Mouse (Mus musculus): ENCODE measurements around the gene Senp1.

The Senp1 gene

GRCm38 (mm10) chr15:98093121-98094011 is at the start of gene Senp1:
Gene Senp1, minus strand, starts transcription at chr15:98093744.
- DNase-seq (ENCODE audit: extremely low spot score, low spot score) = peak; percentile 94

GRCm38 (mm10) chr15:98142515-98142914 is 49.0 kb upstream of the Senp1 start:
- no peak for DNase-seq (ENCODE audit: extremely low spot score, low spot score)

- DNase-seq (ENCODE audit: extremely low spot score, low spot score) = no peak
Measured at GRCm38 (mm10) chr15:98140809-98141208, 47.3 kb upstream of the Senp1 start.

GRCm38 (mm10) chr15:98139763-98140162 is 46.2 kb upstream of the Senp1 start:
- DNase-seq (ENCODE audit: extremely low spot score, low spot score) = no peak

- DNase-seq (ENCODE audit: extremely low spot score, low spot score) = no peak
Measured at GRCm38 (mm10) chr15:98136871-98137270, 43.3 kb upstream of the Senp1 start.

- DNase-seq (ENCODE audit: extremely low spot score, low spot score) = no peak
Measured at GRCm38 (mm10) chr15:98135671-98136070, 42.1 kb upstream of the Senp1 start.

- no peak for DNase-seq (ENCODE audit: extremely low spot score, low spot score)
Measured at GRCm38 (mm10) chr15:98134666-98135065, 41.1 kb upstream of the Senp1 start.

- DNase-seq (ENCODE audit: extremely low spot score, low spot score) = no peak
Measured at GRCm38 (mm10) chr15:98134034-98134433, 40.5 kb upstream of the Senp1 start.

GRCm38 (mm10) chr15:98133471-98133870 is 39.9 kb upstream of the Senp1 start:
- DNase-seq (ENCODE audit: extremely low spot score, low spot score) = no peak

- DNase-seq (ENCODE audit: extremely low spot score, low spot score) = no peak
Measured at GRCm38 (mm10) chr15:98131942-98132655, 38.6 kb upstream of the Senp1 start.

GRCm38 (mm10) chr15:98131451-98131850 is 37.9 kb upstream of the Senp1 start:
- no peak for DNase-seq (ENCODE audit: extremely low spot score, low spot score)

- DNase-seq (ENCODE audit: extremely low spot score, low spot score) = no peak
Measured at GRCm38 (mm10) chr15:98131001-98131400, 37.5 kb upstream of the Senp1 start.

- no peak for DNase-seq (ENCODE audit: extremely low spot score, low spot score)
Measured at GRCm38 (mm10) chr15:98120831-98121230, 27.3 kb upstream of the Senp1 start.

GRCm38 (mm10) chr15:98119363-98119762 is 25.8 kb upstream of the Senp1 start:
- no peak for DNase-seq (ENCODE audit: extremely low spot score, low spot score)

GRCm38 (mm10) chr15:98116287-98116686 is 22.7 kb upstream of the Senp1 start:
- no peak for DNase-seq (ENCODE audit: extremely low spot score, low spot score)

- DNase-seq (ENCODE audit: extremely low spot score, low spot score) = no peak
Measured at GRCm38 (mm10) chr15:98115779-98116163, 22.2 kb upstream of the Senp1 start.

GRCm38 (mm10) chr15:98114852-98115778 is 21.6 kb upstream of the Senp1 start:
- DNase-seq (ENCODE audit: extremely low spot score, low spot score) = no peak

GRCm38 (mm10) chr15:98114098-98114851 is 20.7 kb upstream of the Senp1 start:
- no peak for DNase-seq (ENCODE audit: extremely low spot score, low spot score)

GRCm38 (mm10) chr15:98111791-98112190 is 18.2 kb upstream of the Senp1 start:
- DNase-seq (ENCODE audit: extremely low spot score, low spot score) = no peak

GRCm38 (mm10) chr15:98108297-98109152 is 15.0 kb upstream of the Senp1 start:
- peak; percentile 85 for DNase-seq (ENCODE audit: extremely low spot score, low spot score)

Measured in neural tube, embryonic 10.5 days (tissue).